Mouse (Mus musculus) frontal cortex, postnatal 36 days (tissue): ENCODE data around the gene Pef1.

ENCODE experiments used
- DNase-seq, 2 experiments: peaks; one replicate each; pipeline ENCODE4 v3.0.0; 2022; ENCODE audit warnings: low spot score in 2 of 2

The Pef1 gene

DNA sequence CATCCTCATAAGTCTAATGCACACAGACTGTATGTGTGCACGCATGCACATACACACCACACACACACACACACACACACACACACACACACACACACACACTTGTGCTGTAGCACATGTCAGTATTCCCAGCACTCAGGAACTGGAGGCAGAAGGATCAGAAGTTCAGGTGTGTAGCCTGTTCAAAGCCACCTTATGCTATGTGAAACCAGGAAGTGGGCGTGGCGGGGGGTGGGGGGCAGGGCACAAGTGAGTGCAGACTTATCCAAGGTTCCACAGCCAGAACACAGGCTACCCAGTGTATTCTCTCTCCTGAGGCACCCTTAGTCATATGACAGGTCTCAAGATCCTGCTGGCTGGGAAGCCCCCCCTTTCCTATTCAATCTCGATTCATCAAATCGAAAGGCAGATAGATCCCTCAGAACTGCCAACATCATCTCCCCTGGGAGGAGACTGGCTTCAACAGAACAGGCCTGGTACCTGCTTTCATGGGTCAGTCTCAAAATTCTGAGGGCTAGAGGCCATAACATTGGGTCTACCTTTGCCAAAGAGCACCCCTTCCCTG is 73.9 kb downstream of the Pef1 start:
- no peak for DNase-seq

DNA sequence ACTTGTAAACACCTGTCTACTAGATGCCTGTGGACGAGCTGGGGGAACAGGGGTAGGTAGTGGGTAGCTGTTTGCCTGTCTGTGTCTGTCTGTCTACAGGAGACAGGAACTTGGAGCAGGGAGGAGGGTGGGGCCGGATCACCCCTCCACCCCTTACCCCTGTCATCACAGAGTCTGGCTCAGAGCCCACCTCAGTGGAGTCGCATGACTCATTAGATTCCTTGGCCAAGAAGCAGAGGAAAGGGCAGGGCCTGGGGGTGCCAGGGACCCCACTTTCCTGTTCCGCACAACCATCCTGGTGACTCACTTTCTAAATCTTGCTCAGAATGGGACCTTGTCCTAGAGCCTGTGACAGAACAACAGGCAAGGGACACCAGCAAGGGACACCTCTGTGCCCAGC is 74.7 kb downstream of the Pef1 start:
- no peak for DNase-seq

DNA sequence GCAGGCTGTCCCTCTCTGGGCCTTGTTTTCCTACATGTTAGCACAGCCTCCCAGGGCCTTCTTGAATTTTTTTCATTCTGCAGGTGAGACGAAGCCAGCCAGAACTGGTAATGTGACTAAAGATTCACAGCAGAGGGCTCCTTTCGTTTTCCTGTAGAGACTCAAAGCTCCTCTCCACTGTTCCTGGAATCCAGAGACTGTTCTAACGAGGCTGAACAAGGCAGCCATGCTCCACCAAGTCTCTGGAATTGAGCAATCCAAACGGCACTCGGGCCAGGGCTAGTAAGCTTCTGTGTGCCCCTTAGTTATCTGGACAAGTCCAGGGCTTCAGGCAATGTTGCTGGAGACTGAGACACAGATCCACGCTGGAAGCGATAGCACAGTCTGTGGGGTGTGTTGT is 75.2 kb downstream of the Pef1 start:
- no peak for DNase-seq
